Mouse (Mus musculus): ENCODE data around the gene Htr1f.
"Not testable (repeated sequence)": the region's sequence is repeated elsewhere in the genome, so short reads cannot be mapped to it uniquely, and the experiment has no call there.

Gene Htr1f

DNA sequence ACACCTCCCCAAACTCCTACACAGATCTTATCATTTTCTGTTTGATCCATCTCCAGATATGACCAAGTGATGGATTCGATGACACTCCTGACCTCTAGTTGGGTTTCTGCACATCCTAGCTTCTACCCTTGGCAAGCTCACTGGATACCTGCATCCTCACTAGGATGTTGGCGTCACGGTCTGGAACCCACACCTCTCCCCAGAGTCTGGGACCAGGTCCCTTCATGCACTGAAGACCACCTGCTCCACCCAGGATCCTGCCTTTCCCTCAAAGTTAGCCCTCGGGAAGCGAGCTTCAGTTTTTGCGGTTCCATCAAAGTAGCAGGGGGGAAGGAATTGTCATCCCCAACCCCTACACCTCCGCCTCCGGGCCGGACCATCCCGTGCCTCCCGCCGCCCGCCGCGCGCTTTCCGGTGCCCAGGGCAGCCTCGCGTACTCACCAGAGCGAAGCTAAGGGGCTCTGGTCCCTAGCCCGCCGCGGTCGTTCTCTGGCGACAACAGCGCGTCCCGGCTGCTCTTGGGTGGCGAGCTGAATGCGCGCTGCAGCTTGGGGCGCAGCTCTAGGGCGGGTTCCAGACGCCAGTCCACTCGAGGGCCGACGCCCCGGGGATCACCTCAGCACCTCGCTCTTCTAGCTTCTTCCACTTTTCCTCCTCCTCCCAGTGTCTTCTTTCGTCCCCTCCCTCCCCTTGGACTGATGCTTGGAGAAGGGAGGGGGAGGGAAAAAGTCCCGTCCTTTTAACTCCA is at the start of gene Htr1f:
Htr1f (minus strand) TSS at position 671 of the 748 bp plus-strand sequence.
- DNase-seq = peak; percentile 2

DNA sequence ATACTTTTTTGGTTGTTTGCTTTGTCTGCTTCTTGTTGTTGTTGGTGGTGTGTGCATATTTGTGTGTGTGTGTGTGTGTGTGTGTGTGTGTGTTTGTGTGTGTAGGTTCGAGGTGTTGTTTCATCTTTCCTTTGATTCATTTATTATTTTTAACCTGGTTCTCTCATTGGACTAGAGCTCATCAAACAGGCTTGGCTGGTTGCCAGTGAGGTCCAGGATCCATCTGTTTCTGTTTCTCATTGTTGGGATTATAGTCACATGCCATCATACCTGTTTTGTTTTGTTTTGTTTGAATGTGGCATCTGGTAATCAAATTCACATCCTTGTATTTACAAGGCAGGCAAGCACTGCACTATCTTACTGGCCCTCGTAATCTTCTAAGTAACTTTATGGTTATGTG is 34.1 kb upstream of the Htr1f start:
- no peak for DNase-seq

DNA sequence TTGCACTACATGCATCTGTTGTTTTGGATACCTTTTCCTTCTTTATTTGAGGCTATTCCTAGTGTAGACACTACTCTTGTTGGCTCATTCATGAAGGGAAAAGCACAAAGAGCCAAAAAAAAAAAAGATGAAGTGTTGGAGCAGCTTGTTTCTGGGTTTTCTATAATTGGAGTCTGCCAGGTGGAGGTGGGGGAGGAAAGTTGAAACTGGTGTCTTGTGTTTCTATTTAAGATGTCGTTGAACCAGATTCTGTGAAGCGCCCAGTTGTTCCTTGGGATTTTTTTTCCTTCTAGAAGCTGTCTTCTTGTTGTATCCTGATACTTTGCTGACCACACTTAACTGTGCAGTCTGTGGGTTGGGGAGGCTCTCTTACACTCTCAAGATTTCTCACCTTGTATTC is 23.7 kb upstream of the Htr1f start:
- DNase-seq = no peak

DNA sequence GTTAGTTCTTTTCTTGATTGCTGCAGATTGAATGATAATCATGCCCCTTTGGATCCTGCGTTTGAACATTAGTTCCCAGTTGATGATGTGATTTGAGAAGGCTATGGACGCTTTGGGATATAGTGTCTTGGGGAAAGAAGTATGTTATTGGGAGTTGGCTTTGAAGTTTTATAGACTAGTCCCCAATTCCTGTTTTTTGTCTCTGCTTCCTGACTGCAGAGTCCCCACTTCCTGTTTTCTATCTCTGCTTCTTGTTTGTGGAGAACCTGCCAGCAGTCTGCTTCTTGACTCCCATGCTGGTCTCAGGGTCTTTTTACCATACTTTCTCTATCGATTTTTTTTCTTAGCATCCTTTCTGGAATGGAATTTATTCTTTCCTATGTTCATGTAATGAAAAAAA is 22.2 kb upstream of the Htr1f start:
- DNase-seq = no peak

DNA sequence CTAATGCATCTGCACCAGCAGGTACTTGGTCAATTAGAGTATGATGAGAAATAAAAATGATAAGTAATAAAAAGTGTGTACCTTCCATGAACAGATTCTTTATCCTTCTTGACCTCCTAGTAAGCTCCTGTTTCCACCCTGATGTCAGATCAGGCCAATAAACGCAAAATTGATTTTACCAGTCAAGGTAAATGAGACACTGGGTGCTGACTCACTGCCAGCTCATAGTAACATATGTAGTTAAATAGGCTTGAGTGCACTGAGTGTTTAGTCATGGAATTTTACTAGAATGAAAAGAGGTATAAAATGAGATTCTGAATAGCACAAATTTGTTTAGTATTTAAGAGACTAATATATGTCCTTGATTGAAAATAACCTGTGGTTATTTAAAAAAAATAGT is 6.6 kb upstream of the Htr1f start:
- no peak for DNase-seq

DNA sequence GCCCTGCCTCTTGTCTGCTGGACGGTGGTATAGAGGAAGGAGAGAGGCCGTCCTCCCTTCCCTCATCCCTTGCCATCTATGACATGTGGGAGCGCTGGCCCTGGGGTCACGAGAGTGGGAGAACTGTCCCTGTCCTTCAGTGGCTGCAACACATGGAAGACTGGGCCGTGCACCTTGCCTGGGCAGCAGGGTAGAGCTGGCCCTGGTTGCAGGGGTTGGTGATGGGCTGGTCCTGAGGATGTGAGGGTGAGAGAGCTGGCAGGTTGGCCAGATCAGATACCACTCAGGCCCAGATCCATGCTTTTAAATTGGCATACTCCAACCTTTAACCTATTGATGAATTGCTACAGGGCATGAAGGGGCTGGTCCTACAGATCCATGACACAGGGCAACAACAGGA is 12.1 kb downstream of the Htr1f start:
- no peak for DNase-seq

DNA sequence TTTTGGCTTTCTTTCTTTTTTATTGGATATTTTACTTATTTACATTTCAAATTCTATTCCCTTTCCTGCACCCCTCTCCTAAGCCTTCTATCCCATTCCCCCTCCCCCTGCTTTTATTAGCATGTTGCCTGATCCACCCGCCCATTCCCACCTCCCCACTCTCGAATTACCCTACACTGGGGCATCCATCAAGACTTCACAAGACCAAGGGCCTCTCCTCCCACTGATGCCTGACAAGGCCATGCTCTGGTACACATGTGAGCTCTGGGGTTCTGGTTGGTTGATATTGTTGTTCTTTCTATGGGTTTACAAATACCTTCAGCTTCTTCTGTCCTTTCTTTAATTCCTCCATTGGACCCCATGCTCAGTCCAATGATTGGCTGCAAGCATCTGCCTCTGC is 22.2 kb downstream of the Htr1f start:
- DNase-seq = no peak

DNA sequence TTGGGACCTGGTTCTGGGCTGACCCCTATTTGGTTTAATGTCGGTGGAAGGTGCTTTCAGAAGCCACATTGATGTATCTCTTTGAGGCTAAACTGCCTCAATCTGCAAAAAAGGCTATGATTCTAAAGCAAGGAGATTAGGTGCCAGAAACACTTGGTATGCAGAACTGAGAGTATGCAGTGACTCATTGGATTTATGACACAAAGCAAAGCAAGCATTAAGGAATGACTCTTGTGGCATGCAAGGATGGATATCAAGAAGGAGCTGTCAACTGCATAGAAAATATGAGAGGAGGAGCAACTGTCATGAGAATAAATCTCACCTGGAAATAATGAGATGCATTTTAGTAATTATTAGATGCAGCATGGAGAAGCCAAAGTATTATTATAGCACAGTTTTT is 35.8 kb downstream of the Htr1f start:
- DNase-seq = no peak

DNA sequence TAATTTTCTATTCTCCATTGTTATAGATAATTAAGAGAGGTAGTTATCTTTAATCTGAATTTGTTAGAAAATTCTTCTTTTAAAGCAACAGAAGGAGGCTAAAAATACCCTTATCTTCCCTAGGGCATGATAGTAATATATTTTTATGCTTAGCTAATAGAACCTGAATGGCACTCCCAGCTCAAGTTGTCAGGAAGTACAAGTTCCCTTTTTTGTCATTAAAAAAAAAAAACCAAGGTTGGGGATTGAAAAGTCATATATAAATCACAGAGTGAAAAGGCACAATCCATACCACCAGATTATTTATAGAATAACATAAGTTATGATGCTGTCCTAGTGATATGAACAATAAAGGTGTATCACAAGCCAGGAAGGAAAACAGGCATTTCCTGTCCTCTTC is 39.4 kb downstream of the Htr1f start:
- DNase-seq = no peak

DNA sequence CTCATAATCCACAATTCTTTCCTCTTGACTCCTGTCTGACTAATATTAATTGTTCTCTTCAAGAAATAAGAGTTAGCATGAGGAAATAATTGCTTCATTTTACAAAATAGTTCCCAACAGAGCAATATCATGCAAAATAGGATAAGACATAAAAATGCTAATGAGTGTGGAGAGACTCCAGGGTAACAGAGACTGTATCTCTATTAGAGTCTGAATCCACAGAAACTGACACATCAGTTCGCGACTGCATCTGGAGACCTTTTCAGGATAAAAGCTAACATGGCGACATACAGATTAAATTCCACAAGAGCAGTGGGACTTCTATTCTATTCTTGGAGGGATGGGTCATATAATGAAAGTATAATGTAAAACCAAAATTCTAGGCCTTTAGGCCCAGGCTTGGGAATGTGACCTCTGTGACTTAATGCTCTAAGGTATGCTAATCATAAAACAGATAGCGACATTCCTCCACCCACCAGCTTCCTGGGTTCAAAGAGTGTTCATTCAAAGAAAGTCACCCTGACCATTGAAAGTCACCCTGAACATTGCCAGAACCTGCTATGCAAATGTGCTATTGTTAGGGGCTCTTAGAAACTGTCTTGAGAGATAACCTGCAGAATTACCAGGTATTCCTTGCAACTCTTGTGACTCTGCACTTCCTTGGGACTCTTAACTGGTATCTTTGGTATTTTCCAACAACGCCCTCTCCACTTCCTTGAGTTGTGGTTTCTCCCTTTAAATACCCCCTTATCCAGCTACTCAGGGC is 67.8 kb downstream of the Htr1f start:
- DNase-seq = not testable (repeated sequence)

DNA sequence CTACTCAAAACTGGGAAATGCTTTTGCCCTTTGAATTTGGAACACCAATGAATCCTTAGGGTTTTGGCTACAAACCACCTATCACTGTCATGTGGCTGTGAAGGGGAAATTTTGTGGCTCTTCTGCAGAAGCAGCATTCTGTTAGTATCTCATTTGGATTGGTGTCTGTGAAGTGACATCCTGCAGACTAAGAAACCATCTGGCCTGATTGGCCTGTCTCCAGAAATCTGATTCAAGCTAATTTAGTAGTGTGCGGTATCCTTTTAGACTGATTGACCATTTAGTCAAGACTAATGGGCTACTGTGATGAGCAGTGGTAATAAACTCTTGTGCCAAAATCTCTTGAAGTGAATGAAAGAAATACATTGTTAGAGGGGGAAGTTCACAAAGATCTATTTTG is 76.0 kb downstream of the Htr1f start:
- peak; percentile 37 for DNase-seq

DNA sequence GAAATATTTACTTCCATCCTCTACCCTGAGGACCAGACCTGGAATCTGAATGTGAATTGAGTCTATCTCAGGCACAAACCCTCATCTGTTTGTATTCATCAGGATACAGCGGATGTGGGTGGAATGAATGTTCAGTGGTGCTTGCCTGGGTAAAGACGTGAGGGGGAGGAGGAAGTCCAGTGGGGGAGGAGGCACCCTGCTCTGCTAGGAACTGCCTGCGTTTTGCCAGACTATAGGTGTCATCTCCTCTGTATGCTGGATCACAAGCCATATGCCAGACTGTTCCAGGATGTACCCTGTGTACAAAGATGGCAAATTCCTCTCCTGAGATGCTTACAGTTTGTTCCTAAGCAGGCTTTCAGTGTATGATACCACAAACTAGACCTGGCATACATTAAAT is 83.3 kb downstream of the Htr1f start:
- DNase-seq = no peak

DNA sequence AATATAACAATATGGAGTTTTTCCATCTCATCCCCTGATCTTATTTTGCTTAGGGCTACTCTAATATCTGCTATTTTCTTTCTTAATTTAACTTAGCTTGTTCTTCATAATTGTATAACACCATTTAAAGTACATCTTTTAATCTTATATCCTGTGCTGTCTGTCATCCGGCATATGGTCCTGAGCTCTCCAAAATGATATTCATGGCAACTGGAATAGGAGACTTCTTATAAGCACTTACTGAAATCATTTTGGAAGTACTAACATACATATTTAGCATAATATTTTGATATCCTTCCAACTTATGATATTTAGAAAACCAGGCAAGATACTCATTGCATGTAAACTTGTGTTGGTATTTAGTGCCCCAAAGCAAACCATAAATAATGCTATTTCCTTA is 86.9 kb downstream of the Htr1f start:
- DNase-seq = no peak

DNA sequence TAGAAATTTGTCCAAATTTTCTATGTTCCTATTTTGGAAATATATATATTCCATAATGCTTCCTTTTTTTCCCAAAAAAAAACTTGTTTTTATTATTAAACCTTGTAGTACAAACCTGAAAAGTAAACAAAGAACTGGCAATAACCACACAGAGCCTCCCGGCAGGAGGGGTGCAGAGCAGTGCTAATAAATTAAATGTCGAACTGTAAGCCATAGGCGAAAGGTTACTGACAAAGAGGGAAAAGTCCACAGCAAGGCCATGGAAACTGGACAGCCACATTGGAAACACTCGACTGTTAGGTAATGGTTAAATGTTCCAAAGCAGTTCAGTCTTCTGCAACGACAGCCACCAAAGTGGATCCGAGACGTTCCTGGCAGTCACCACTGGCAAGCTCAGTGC is 87.5 kb downstream of the Htr1f start:
- no peak for DNase-seq

DNA sequence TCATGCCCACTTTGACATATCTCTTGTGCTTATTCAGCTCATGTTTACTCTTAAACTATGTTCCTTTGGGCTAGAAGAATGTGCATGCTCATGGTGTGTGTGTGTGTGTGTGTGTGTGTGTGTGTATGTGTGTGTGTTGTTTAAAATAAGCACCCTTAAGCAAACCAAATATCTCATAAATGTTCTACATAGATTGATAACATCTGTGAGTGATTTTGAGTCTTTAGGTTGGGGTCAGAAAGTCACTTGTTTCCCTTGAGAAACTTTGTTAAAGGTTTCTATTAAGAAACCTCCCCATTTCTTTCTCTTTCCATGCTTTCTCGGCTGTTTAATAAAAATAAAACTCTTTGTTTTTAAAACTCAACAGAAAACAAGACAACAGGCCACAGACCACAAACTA is 88.1 kb downstream of the Htr1f start:
- DNase-seq = no peak

DNA sequence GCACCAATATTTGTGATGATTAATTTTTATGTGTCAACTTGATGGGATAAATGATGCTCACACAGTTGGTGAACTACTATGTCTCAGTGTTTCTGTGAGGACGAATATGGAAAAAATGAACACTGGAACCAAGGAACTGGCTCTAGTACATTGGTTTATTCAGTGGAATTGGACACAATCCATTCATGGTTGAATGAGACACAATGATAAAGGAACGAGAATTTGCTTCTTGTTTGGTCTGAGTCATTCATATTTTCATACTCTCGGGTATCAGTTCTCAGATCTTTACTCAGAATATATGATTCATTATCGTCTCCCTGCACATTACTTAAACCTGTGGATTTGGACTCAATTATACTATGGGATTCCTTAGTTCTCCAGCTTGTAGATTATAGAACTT is 90.4 kb downstream of the Htr1f start:
- no peak for DNase-seq

DNA sequence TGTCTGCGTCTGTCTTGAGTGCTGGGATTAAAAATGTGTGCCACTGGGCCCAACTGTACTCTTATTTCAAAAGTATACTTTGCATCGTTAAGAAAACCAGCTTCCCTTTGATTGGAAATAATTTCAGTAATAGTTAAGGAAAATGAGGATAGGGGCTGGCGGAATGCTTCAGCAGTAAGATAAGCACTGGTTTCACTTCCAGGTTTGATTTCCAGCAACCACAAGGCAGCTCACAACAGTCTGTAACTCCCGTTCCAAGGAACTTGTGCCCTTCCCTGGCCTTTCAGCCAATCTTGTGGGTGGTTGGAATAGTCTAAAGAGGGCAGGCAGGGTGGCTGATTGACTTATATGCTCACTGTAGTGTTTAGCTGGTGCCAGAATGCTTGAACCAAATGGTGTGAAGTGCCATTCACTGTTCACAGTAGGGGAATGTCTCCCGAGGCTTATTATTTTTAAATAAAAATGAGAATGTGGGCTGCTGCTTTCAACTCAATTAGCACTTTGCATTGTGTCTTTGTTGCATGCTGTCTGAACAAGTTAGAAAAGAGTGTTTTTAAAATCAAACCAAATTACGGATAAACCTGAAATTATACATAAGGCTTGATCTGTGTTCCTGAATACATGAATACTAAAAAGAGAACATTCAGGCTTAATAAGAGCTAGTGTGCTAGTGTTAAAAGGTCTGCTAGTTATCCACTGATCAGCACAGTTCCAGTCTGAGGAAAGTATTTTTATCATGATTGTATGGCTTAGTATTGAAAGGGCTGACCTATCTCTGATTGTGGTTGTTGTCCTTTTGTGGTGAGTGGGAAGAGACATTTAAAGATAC is 103.4 kb downstream of the Htr1f start:
- DNase-seq = no peak

DNA sequence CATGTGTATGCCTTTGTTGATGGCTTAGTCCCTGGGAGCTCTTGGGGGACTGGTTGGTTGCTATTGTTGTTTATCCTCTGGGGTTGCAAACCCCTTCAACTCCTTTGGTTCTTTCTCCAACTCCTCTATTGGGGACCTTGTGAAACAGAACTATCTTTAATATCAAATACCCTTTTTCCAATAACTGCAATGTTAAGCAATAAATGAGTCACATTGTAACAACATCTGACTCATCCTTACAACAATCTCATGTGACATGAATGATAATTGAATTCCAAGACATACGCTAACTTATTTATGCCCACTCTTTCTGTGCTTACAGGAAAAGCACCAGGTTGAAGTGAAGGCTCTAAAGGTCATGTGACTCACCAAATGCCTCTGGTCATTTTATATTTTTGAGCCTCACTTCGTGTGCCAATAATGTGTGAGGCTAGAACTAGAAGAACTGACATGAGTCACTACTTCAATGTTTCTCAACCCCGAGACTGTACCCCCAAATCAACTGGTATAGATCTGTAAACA is 116.3 kb downstream of the Htr1f start:
- no peak for DNase-seq

DNA sequence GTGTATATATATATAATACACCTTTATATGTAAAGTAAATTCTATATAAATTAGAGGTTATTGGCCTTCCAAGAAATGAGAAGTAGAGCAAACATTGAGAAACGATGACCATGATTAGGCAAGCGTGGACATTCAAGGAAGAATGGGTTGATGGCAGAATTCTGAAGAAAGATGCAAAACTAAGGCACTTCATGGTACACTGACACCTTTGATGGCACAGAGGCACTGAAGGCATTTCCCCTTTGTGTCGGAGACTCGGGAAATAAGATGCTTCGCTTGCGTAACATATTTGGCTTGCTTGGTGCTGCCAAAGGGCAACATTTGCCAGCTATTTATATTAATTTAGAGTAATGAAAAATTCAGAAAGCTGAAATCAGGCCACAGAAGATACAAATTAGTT is 118.1 kb downstream of the Htr1f start:
- no peak for DNase-seq

DNA sequence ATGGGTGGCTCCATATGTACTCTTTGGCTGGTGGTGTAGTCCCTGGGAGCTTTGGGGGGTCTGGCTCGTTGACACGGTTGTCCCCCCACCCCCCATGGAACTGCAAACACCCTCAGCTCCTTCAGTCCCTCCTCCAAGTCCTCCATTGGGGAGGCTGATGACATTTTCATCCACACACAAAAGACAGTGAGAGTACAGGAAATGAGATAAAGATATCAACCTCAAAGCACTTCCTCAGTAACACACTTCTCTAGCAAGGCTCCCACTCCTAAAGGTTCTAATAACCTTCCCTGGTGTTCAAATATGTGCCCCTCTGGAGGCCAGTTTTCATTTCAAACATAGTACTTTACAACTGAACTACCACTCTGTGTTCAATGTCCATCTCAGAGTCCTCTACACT is 118.6 kb downstream of the Htr1f start:
- no peak for DNase-seq

DNA sequence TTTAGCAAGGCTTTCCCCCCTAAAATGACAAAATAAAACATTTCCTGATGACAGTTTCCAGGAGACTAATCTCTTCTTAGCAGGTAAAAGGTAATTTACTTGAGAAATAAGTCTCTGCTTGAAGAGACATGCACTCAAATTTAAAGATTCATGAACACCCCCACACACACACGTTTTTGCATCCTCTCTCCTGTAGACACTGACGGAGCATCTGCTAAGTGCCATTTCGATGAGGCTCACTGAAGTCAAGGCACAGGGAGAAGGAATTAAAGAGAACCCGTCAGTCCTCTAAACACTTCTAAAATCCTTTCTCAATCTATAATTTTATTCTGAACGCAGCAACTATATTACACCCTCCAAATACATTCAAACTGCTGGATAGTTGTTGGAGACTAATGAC is 131.0 kb downstream of the Htr1f start:
- DNase-seq = no peak

DNA sequence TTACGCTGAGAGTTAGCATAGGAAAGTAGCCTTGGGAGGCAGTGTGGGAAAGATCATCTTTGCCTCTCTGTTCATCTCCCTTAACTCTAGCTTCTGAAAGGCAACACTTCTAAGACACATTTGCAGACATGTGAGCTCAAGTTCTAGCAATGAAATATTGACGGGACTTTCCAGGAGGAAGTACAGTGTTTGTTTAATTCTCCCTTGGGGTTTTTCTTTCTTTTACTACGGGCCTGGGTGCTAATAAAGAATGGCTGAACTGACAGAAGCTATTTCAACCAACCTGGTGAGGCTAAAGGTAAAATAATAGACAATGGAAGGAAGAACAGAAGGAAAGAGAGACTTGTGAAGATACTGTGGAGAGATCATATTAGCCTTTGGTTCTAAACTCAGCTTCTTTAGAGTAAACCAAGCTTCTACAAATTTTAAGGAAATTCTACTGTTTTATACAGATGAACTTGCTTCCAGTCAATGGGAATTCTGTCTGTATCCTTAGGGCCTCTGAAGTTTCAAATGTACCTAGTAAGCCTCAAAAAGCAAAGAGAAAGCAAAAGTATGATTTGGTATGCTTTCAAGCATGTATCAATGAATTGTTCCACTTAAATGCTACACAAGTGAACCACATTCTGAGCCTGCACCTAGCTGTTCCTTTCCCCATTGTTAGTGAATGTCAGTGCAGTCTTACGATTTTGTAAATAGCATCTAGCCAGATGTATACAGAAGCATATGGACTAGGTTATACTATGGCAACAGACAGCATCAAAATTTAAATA is 131.9 kb downstream of the Htr1f start:
- DNase-seq = no peak

DNA sequence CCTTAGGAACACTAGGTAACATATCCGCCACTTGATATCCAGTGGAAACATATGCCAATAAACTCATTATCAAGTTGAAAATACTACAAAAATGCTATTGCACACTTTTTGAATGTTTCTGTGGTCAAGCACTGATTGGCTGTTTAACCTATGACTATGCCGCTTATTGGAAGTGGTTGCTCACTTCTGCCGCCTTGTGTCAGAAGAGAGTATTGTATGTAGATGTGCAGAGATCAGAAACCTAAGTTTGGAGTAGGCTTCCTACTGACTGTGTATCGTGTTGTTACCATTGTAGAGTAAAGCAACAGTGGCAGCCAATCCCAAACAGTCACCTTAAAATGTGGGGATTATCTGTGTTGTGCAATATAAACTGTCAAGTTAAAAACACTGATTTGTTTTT is 144.0 kb downstream of the Htr1f start:
- no peak for DNase-seq
